Mouse (Mus musculus) heart, postnatal 4 days (tissue): ENCODE data around the gene Lnpep. TPM values are rescaled to one million over a fixed set of nuclear protein-coding genes. Genes with fewer than 3 reads are reported as not detected.
A peak's percentile ranks its signal among the peaks of the same experiment; 100 is the strongest.

ENCODE experiments used
- DNase-seq: peaks from one replicate; pipeline ENCODE4 v3.0.0; 2021
- total RNA-seq, 2 experiments: library from RNA; stranded (reverse); gene quantifications; 2 replicates each; pipeline ENCODE4 v1.2.3; 2021

The Lnpep gene
- total RNA-seq, 2 experiments from 2014 or later = 134 to 135 TPM

GRCm38 (mm10) chr17:17491622-17492001, 133.2 kb downstream of the Lnpep start:
- no peak for DNase-seq

- peak; percentile 6 for DNase-seq
Observed at GRCm38 (mm10) chr17:17490820-17491621, 133.8 kb downstream of the Lnpep start.

GRCm38 (mm10) chr17:17485789-17486188, 139.1 kb downstream of the Lnpep start:
- DNase-seq = no peak

Other genes starting within 250 kb of the Lnpep start
- 1 to 10 TPM; 5.2 to 5.8 TPM for gene Lix1, start 222.4 kb downstream of the Lnpep start, total RNA-seq
- not detected for gene Vmn2r90, start 78.7 kb upstream of the Lnpep start, total RNA-seq
- 10 to 100 TPM; 36.1 to 38.8 TPM for gene Spaca6, start 202.1 kb upstream of the Lnpep start, total RNA-seq
- gene Has1, start 230.2 kb upstream of the Lnpep start, total RNA-seq = 1 to 10 TPM in 1 of 2 experiments, under 1 TPM in 1; 0.55 to 1.4 TPM